In genomic region chr5:16024626-16025417, GRCm38 (mm10) we compare ENCODE assay signal across 11 mouse cellular contexts.
DNase-seq lines count a peak whose midpoint lies in the region; ATAC-seq and TF ChIP-seq lines count a peak whose summit lies in the region.
"Had no signal": no experiment of that assay in that cellular context is flagged by ENCODE, and none has a peak within 500 bp of the region (broad histone marks: within the 10 kb centered on the region; RNA-seq: fewer than 3 reads in every experiment).

No protein-coding gene starts in this region.

- H3K36me3 ChIP-seq in forebrain, embryonic 13.5 days (ENCODE audit: poor library complexity, severe bottlenecking): no peaks in the 10 kb centered on the region
- H3K36me3 ChIP-seq in limb, embryonic 14.5 days (ENCODE audit: control insufficient read depth, insufficient read depth, low read length): no peaks in the 10 kb centered on the region
- H3K36me3 ChIP-seq: embryonic facial prominence, embryonic 13.5 days; G1E had no signal

- intact Hi-C loops in heart, postnatal 14 days (cut with DNase I): no loop called here

- H3K4me1 ChIP-seq in forebrain, embryonic 13.5 days: peaks cover 15% of the 10 kb centered on the region
- peaks cover 10% of the 10 kb centered on the region for H3K4me1 ChIP-seq in limb, embryonic 14.5 days (ENCODE audit: control insufficient read depth, insufficient read depth, low read length)
- H3K4me1 ChIP-seq: embryonic facial prominence, embryonic 13.5 days had no signal

- H3K4me3 ChIP-seq in forebrain, embryonic 13.5 days: no peak overlapping the region
- no peak overlapping the region for H3K4me3 ChIP-seq in limb, embryonic 14.5 days (replicated peaks; ENCODE audit: low read length)
- H3K4me3 ChIP-seq: embryonic facial prominence, embryonic 13.5 days had no signal

- H3K9ac ChIP-seq in forebrain, embryonic 13.5 days: no peak overlapping the region
- H3K9ac ChIP-seq in limb, embryonic 14.5 days (ENCODE audit: low read depth, low read length, severe bottlenecking): no peak overlapping the region
- H3K9ac ChIP-seq: embryonic facial prominence, embryonic 13.5 days had no signal

- ATAC-seq in cerebellum, adult (ENCODE audit: insufficient number of reproducible peaks, low FRiP score, low TSS enrichment): peak; percentile 98
- peak; percentile 93 for ATAC-seq in forebrain, embryonic 13.5 days
- ATAC-seq in limb, embryonic 14.5 days (ENCODE audit: low FRiP score, low read depth): 0 out of 2 replicates have a peak, but pooled peaks have one; percentile 26

- DNase-seq in embryo, embryonic 10.5 days (ENCODE audit: low spot score): peak; percentile 39
- DNase-seq in embryo, embryonic 9.5 days (ENCODE audit: extremely low spot score): no peak
- no peak for DNase-seq in limb, embryonic 14.5 days (ENCODE audit: low spot score)
- DNase-seq in heart, postnatal 4 days: no peak
- no peak for DNase-seq in yolk sac, embryonic 10.5 days (ENCODE audit: low spot score)
- DNase-seq in heart, postnatal 14 days: no peak
- DNase-seq: heart, postnatal 36 days had no signal

- H3K27ac ChIP-seq in forebrain, embryonic 13.5 days: peak overlapping the region; percentile 32; the same call in 1 of the 2 replicates
- no peak overlapping the region for H3K27ac ChIP-seq in limb, embryonic 14.5 days (replicated peaks; ENCODE audit: low read depth, low read length)
- H3K27ac ChIP-seq: embryonic facial prominence, embryonic 13.5 days had no signal

- 26% methylated on average over 4 of the region's 4 CpGs for WGBS in forebrain, embryonic 13.5 days
- whole genome bisulfite sequencing in limb, embryonic 14.5 days: 25% methylated on average over 4 of the region's 4 CpGs

- no peaks in the 10 kb centered on the region for H3K27me3 ChIP-seq in forebrain, embryonic 13.5 days
- no peaks in the 10 kb centered on the region for H3K27me3 ChIP-seq in limb, embryonic 14.5 days (ENCODE audit: control insufficient read depth, insufficient read depth, low read length)
- H3K27me3 ChIP-seq: embryonic facial prominence, embryonic 13.5 days had no signal

- no peaks in the 10 kb centered on the region for H3K9me3 ChIP-seq in forebrain, embryonic 13.5 days (replicated peaks)
- no peaks in the 10 kb centered on the region for H3K9me3 ChIP-seq in limb, embryonic 14.5 days (ENCODE audit: control insufficient read depth, low read length)
- H3K9me3 ChIP-seq: embryonic facial prominence, embryonic 13.5 days; G1E had no signal

- no peak for TF ChIP-seq POLR2A in limb, embryonic 14.5 days (IDR thresholded peaks at IDR 0.05; ENCODE audit: borderline replicate concordance, extremely low read depth, insufficient read depth, insufficient read length)

- no peak overlapping the region for H3K4me2 ChIP-seq in forebrain, embryonic 13.5 days
- H3K4me2 ChIP-seq in limb, embryonic 14.5 days (replicated peaks; ENCODE audit: low read depth, low read length, severe bottlenecking): no peak overlapping the region
- H3K4me2 ChIP-seq: embryonic facial prominence, embryonic 13.5 days had no signal

Comparison
In these comparisons a context has a peak if more than half of its experiments do, and no peak if none do; other contexts are left out.
1. ATAC-seq: peak in every context shown above with its lines; median percentile 98 in cerebellum, adult; 93 in forebrain, embryonic 13.5 days; 26 in limb, embryonic 14.5 days.